Mouse (Mus musculus) intestine, postnatal 0 days (tissue): Measurements from ENCODE around the gene Rnf113a2. TPM values are rescaled to one million over a fixed set of nuclear protein-coding genes. Genes with fewer than 3 reads are reported as not detected.

Experiments
- ATAC-seq: fragments of 200-750 bp; cut with Nextera tagmentation; 2 replicates; pipeline ENCODE4 v1.8.0; 2017; ENCODE audit warnings: mild to moderate bottlenecking, moderate TSS enrichment, moderate library complexity
- H3K27ac ChIP-seq: fragments of 300-500 bp; sonication (generic); 2 replicates; pipeline ENCODE4 v1.5.1; 2014; ENCODE audit warnings: mild to moderate bottlenecking, low read depth, low read length, moderate library complexity
- H3K27me3 ChIP-seq: fragments of 300-500 bp; sonication (generic); replicated peaks from 2 replicates; pipeline ENCODE4 v1.6.1; 2014; ENCODE audit warnings: low read length, mixed read lengths; ENCODE audit not compliant: control insufficient read depth, insufficient read depth
- H3K36me3 ChIP-seq: fragments of 300-500 bp; sonication (generic); 2 replicates; pipeline ENCODE4 v1.6.1; 2014; ENCODE audit warnings: mild to moderate bottlenecking, moderate library complexity; ENCODE audit not compliant: control insufficient read depth, insufficient read depth
- H3K4me1 ChIP-seq: fragments of 300-500 bp; sonication (generic); replicated peaks from 2 replicates; pipeline ENCODE4 v1.6.1; 2014; ENCODE audit warnings: antibody characterized with exemption, low read length, mixed read lengths; ENCODE audit not compliant: control insufficient read depth, insufficient read depth
- H3K4me2 ChIP-seq: fragments of 300-500 bp; sonication (generic); replicated peaks from 2 replicates; pipeline ENCODE4 v1.6.1; 2014; ENCODE audit warnings: low read depth, mild to moderate bottlenecking, moderate library complexity
- H3K4me3 ChIP-seq: fragments of 300-500 bp; sonication (generic); 2 replicates; pipeline ENCODE4 v1.5.1; 2014; ENCODE audit warnings: low read depth, low read length
- H3K9ac ChIP-seq: fragments of 300-500 bp; sonication (generic); 2 replicates; pipeline ENCODE4 v1.6.1; 2014; ENCODE audit warnings: mild to moderate bottlenecking, low read depth, low read length
- H3K9me3 ChIP-seq: fragments of 300-500 bp; sonication (generic); 2 replicates; pipeline ENCODE4 v1.6.1; 2016; ENCODE audit warnings: mixed run types; ENCODE audit not compliant: control insufficient read depth
- CTCF ChIP-seq: sonication (generic); IDR thresholded peaks from 2 replicates; pipeline ENCODE4 v1.5.1; 2016; ENCODE audit warnings: low read depth, mild to moderate bottlenecking, control low read depth, antibody characterized with exemption, moderate library complexity
- WGBS: fragments of 180-500 bp; shearing (Covaris S2); extraction: QIAGEN DNeasy Blood & Tissue Kit; methylation state at CpG from one replicate; pipeline ENCODE4 v1.1.7; 2014; 5-methylcytosine and 5-hydroxymethylcytosine counted together
- polyA plus RNA-seq: library from polyadenylated mRNA; unstranded; fragments of >200 nt; fragmentation: Nextera tagmentation; extraction: Ambion mirVana; gene quantifications from 2 replicates; pipeline ENCODE4 v1.2.1, GENCODE M21; 2015

Gene Rnf113a2
- polyA plus RNA-seq, 1 experiment from 2014 or later: 17.4 TPM

GRCm38 (mm10) chr12:84423990-84424389 lies 7.0 kb downstream of the Rnf113a2 start:
- H3K27ac ChIP-seq: no peak overlapping the region
- H3K9me3 ChIP-seq: no peaks in the 10 kb centered on the region
- H3K4me1 ChIP-seq: no peaks in the 10 kb centered on the region
- WGBS: 68% methylated on average over 3 of the region's 3 CpGs
- no peaks in the 10 kb centered on the region for H3K27me3 ChIP-seq
- no peaks in the 10 kb centered on the region for H3K36me3 ChIP-seq
- TF ChIP-seq CTCF: no peak
- H3K9ac ChIP-seq: no peak overlapping the region
- no peak for ATAC-seq
- no peak overlapping the region for H3K4me3 ChIP-seq
- no peak overlapping the region for H3K4me2 ChIP-seq

GRCm38 (mm10) chr12:84429825-84430224 lies 12.8 kb downstream of the Rnf113a2 start:
- H3K4me2 ChIP-seq: no peak overlapping the region
- H3K36me3 ChIP-seq: peaks cover 8% of the 10 kb centered on the region
- H3K9ac ChIP-seq: no peak overlapping the region
- H3K27me3 ChIP-seq: no peaks in the 10 kb centered on the region
- no peak for ATAC-seq
- H3K27ac ChIP-seq: no peak overlapping the region
- no peak for TF ChIP-seq CTCF
- H3K4me3 ChIP-seq: no peak overlapping the region
- 65% methylated on average over 2 of the region's 2 CpGs for WGBS
- H3K9me3 ChIP-seq: no peaks in the 10 kb centered on the region
- H3K4me1 ChIP-seq: no peaks in the 10 kb centered on the region

GRCm38 (mm10) chr12:84438697-84439096 lies 21.7 kb downstream of the Rnf113a2 start:
- no peak for ATAC-seq
- Histone ChIP-seq H3K27ac (no peak overlapping the region), H3K9ac (no peak overlapping the region), H3K4me1 (no peaks in the 10 kb centered on the region), H3K27me3 (no peaks in the 10 kb centered on the region), H3K36me3 (peaks cover 7% of the 10 kb centered on the region; the same call in 1 of the 2 replicates), H3K4me2 (no peak overlapping the region), H3K4me3 (no peak overlapping the region), H3K9me3 (no peaks in the 10 kb centered on the region)
- TF ChIP-seq CTCF: no peak
- WGBS: 18% methylated on average over 2 of the region's 2 CpGs

GRCm38 (mm10) chr12:84442526-84442925 lies 25.5 kb downstream of the Rnf113a2 start:
- H3K9ac ChIP-seq: no peak overlapping the region
- TF ChIP-seq CTCF: no peak
- 47% methylated on average over 4 of the region's 4 CpGs for WGBS
- no peak overlapping the region for H3K4me3 ChIP-seq
- no peaks in the 10 kb centered on the region for H3K9me3 ChIP-seq
- no peaks in the 10 kb centered on the region for H3K4me1 ChIP-seq
- ATAC-seq: no peak
- H3K36me3 ChIP-seq: no peaks in the 10 kb centered on the region
- H3K4me2 ChIP-seq: no peak overlapping the region
- H3K27ac ChIP-seq: no peak overlapping the region
- H3K27me3 ChIP-seq: no peaks in the 10 kb centered on the region

- no peak for ATAC-seq
- Histone ChIP-seq H3K27ac (no peak overlapping the region), H3K4me3 (no peak overlapping the region), H3K4me1 (no peaks in the 10 kb centered on the region), H3K27me3 (no peaks in the 10 kb centered on the region), H3K9me3 (no peaks in the 10 kb centered on the region), H3K9ac (no peak overlapping the region), H3K36me3 (no peaks in the 10 kb centered on the region), H3K4me2 (no peak overlapping the region)
- no peak for TF ChIP-seq CTCF
- 68% methylated on average over 1 of the region's 1 CpGs for whole genome bisulfite sequencing
Measured at GRCm38 (mm10) chr12:84447386-84447785, 30.4 kb downstream of the Rnf113a2 start.

GRCm38 (mm10) chr12:84448181-84448580 lies 31.2 kb downstream of the Rnf113a2 start:
- H3K4me3 ChIP-seq: no peak overlapping the region
- no peaks in the 10 kb centered on the region for H3K9me3 ChIP-seq
- H3K27ac ChIP-seq: no peak overlapping the region
- no peak overlapping the region for H3K4me2 ChIP-seq
- no peaks in the 10 kb centered on the region for H3K4me1 ChIP-seq
- ATAC-seq: no peak
- no peaks in the 10 kb centered on the region for H3K27me3 ChIP-seq
- WGBS: 86% methylated on average over 6 of the region's 6 CpGs
- no peaks in the 10 kb centered on the region for H3K36me3 ChIP-seq
- TF ChIP-seq CTCF: no peak
- H3K9ac ChIP-seq: no peak overlapping the region

- Histone ChIP-seq H3K27ac (no peak overlapping the region), H3K36me3 (no peaks in the 10 kb centered on the region), H3K4me2 (peak overlapping the region; percentile 93), H3K27me3 (no peaks in the 10 kb centered on the region), H3K4me3 (peak overlapping the region; percentile 84; the same call in 1 of the 2 replicates), H3K9me3 (no peaks in the 10 kb centered on the region), H3K9ac (0 out of 2 replicates have a peak overlapping the region, but pooled peaks have one; percentile 63), H3K4me1 (no peaks in the 10 kb centered on the region)
- no peak for TF ChIP-seq CTCF
- WGBS: 50% methylated on average over 10 of the region's 10 CpGs
- ATAC-seq: no peak
Measured at GRCm38 (mm10) chr12:84449887-84450286, 32.9 kb downstream of the Rnf113a2 start.
